Mouse (Mus musculus) liver, adult 2 months (tissue): ENCODE measurements around the gene Oprd1. TPM values are rescaled to one million over a fixed set of nuclear protein-coding genes. Genes with fewer than 3 reads are reported as not detected.

Source experiments
- DNase-seq: peaks from one replicate; pipeline ENCODE4 v3.0.0-alpha.2; 2011; ENCODE audit warnings: low read depth, low spot score; ENCODE audit errors: extremely low read depth
- H3K27ac ChIP-seq: fragments of 200-500 bp; replicated peaks from 2 replicates; pipeline ENCODE4 v1.5.1; 2012; ENCODE audit warnings: low read depth, mild to moderate bottlenecking, control low read depth, inconsistent platforms, low read length; ENCODE audit not compliant: insufficient read depth
- H3K27me3 ChIP-seq: fragments of 200-500 bp; 2 replicates; pipeline ENCODE4 v1.6.1; 2012; ENCODE audit warnings: mild to moderate bottlenecking, moderate library complexity, low read length, inconsistent platforms; ENCODE audit not compliant: control insufficient read depth, insufficient read depth
- H3K36me3 ChIP-seq: fragments of 200-500 bp; 2 replicates; pipeline ENCODE4 v1.6.1; 2012; ENCODE audit warnings: low read length, inconsistent platforms; ENCODE audit not compliant: control insufficient read depth, insufficient read depth
- H3K4me1 ChIP-seq: fragments of 200-500 bp; 2 replicates; pipeline ENCODE4 v1.6.1; 2011; ENCODE audit warnings: low read length; ENCODE audit not compliant: control insufficient read depth, insufficient read depth
- H3K4me3 ChIP-seq: fragments of 200-500 bp; 2 replicates; pipeline ENCODE4 v1.5.1; 2011; ENCODE audit warnings: low read depth, mild to moderate bottlenecking, control low read depth, low read length, moderate library complexity; ENCODE audit not compliant: insufficient read depth
- H3K79me2 ChIP-seq: fragments of 200-500 bp; 2 replicates; pipeline ENCODE4 v1.6.1; 2012; ENCODE audit warnings: inconsistent platforms, mild to moderate bottlenecking, low read length, moderate library complexity; ENCODE audit not compliant: control insufficient read depth, insufficient read depth
- H3K9ac ChIP-seq: fragments of 200-500 bp; 2 replicates; pipeline ENCODE4 v1.6.1; 2012; ENCODE audit warnings: low read depth, mild to moderate bottlenecking, control low read depth, inconsistent platforms, low read length
- CTCF ChIP-seq: fragments of 200-500 bp; IDR thresholded peaks from 2 replicates; pipeline ENCODE4 v1.5.1; 2011; ENCODE audit warnings: low read depth, low read length, control low read depth
- POLR2A ChIP-seq: fragments of 200-500 bp; IDR thresholded peaks from 2 replicates; pipeline ENCODE4 v1.6.1; 2011; ENCODE audit warnings: low read length, control low read depth; ENCODE audit not compliant: insufficient read depth; ENCODE audit errors: extremely low read depth
- WGBS: fragments of 180-500 bp; shearing (Covaris S2); methylation state at CpG from one replicate; pipeline ENCODE4 v1.1.7; 2018; 5-methylcytosine and 5-hydroxymethylcytosine counted together
- polyA plus RNA-seq: library from polyadenylated mRNA; depleted of rRNA; stranded (reverse); fragments of >200 nt; gene quantifications from 2 replicates; pipeline ENCODE4 v1.2.3, GENCODE M21; 2012; rRNA removed
- total RNA-seq: library from RNA; depleted of rRNA; stranded (reverse); fragments of >200 nt; gene quantifications from 2 replicates; pipeline ENCODE4 v1.2.3, GENCODE M21; 2014; rRNA removed

Oprd1 gene
- total RNA-seq, result not detected in 2 replicates
- 0.02 TPM in 1 of 2 replicates, not detected in the other for polyA plus RNA-seq

GRCm38 (mm10) chr4:132144080-132144841 is at the start of gene Oprd1:
Gene Oprd1 (minus strand): TSS chr4:132144486.
- Histone ChIP-seq H3K27me3 (peaks cover 11% of the 10 kb centered on the region), H3K4me1 (no peaks in the 10 kb centered on the region), H3K9ac (no peak within 1 kb of the TSS), H3K4me3 (peak within 1 kb of the TSS; percentile 6; the same call in 1 of the 2 replicates), H3K36me3 (no peaks in the 10 kb centered on the region), H3K27ac (no peak within 1 kb of the TSS), H3K79me2 (no peaks in the 10 kb centered on the region)
- no peak for DNase-seq
- TF ChIP-seq CTCF, result no peak
- TF ChIP-seq POLR2A, result no peak
- 2% methylated on average over 89 of the region's 89 CpGs for WGBS

GRCm38 (mm10) chr4:132187826-132188401 is 43.6 kb upstream of the Oprd1 start:
- no peak overlapping the region for H3K27ac ChIP-seq
- WGBS, result 67% methylated on average over 2 of the region's 2 CpGs
- no peak overlapping the region for H3K9ac ChIP-seq
- H3K36me3 ChIP-seq, result peaks cover 34% of the 10 kb centered on the region
- H3K4me3 ChIP-seq, result no peak overlapping the region
- DNase-seq, result no peak
- TF ChIP-seq CTCF (no peak), POLR2A (no peak)
- no peaks in the 10 kb centered on the region for H3K27me3 ChIP-seq
- peaks cover 11% of the 10 kb centered on the region; the same call in 1 of the 2 replicates for H3K79me2 ChIP-seq
- H3K4me1 ChIP-seq, result no peaks in the 10 kb centered on the region

GRCm38 (mm10) chr4:132183162-132183561 is 38.9 kb upstream of the Oprd1 start:
- WGBS, result 91% methylated on average over 3 of the region's 3 CpGs
- TF ChIP-seq CTCF (no peak), POLR2A (no peak)

GRCm38 (mm10) chr4:132181721-132182658 is 37.7 kb upstream of the Oprd1 start:
- TF ChIP-seq CTCF (peak; percentile 51), POLR2A (no peak)
- peak; percentile 48 for DNase-seq
- Histone ChIP-seq H3K79me2 (no peaks in the 10 kb centered on the region), H3K36me3 (peaks cover 27% of the 10 kb centered on the region), H3K9ac (no peak overlapping the region), H3K27ac (no peak overlapping the region), H3K27me3 (no peaks in the 10 kb centered on the region), H3K4me1 (no peaks in the 10 kb centered on the region), H3K4me3 (no peak overlapping the region)
- WGBS, result 68% methylated on average over 22 of the region's 22 CpGs

More at GRCm38 (mm10) chr4:132183162-132183561, 38.9 kb upstream of the Oprd1 start:
- no peak overlapping the region for H3K27ac ChIP-seq
- peaks cover 30% of the 10 kb centered on the region for H3K36me3 ChIP-seq
- H3K4me3 ChIP-seq, result no peak overlapping the region
- no peaks in the 10 kb centered on the region for H3K27me3 ChIP-seq
- no peak overlapping the region for H3K9ac ChIP-seq
- no peaks in the 10 kb centered on the region for H3K4me1 ChIP-seq
- no peaks in the 10 kb centered on the region for H3K79me2 ChIP-seq
- no peak for DNase-seq

- TF ChIP-seq POLR2A (no peak), CTCF (peak; percentile 42; the same call in 1 of the 2 replicates)
- H3K27me3 ChIP-seq, result no peaks in the 10 kb centered on the region
- H3K27ac ChIP-seq, result no peak overlapping the region
- H3K79me2 ChIP-seq, result no peaks in the 10 kb centered on the region
- peaks cover 20% of the 10 kb centered on the region for H3K36me3 ChIP-seq
- no peaks in the 10 kb centered on the region for H3K4me1 ChIP-seq
- no peak overlapping the region for H3K4me3 ChIP-seq
- no peak for DNase-seq
- 85% methylated on average over 9 of the region's 9 CpGs for WGBS
- H3K9ac ChIP-seq, result no peak overlapping the region
Measured at GRCm38 (mm10) chr4:132180710-132181109, 36.4 kb upstream of the Oprd1 start.
